ENCODE assay signal across 20 mouse cellular contexts in the genomic region with DNA sequence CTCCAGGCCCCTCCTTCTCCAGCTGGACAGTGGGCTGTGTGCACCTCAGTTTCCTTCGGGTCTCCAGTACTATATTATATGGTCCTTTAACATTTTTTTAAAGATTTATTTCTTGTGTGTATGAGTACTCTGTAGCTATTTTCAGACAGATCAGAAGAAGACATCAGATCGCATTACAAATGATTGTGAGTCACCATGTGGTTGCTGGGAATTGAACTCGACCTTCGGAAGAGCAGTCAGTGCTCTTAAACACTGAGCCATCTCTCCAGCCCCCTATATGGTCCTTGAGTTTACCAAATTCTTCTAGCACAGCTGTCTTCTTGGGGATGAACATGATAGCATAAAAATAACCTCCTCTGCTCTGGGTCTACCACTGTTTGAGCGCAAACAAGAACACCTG.
DNase-seq lines count a peak whose midpoint lies in the region; TF ChIP-seq lines count a peak whose summit lies in the region.
"Had no signal": no experiment of that assay in that cellular context is flagged by ENCODE, and none has a peak within 500 bp of the region (broad histone marks: within the 10 kb centered on the region; RNA-seq: fewer than 3 reads in every experiment).

No protein-coding gene starts in this region.

- peak; percentile 58 to 72 for DNase-seq in adrenal gland, adult (ENCODE audit: inconsistent age in 2 of 2, low spot score in 1 of 2)
- no peak for DNase-seq in adrenal gland, postnatal 4 days (ENCODE audit: low spot score in 2 of 2)
- peak; percentile 6 for DNase-seq in adrenal gland, postnatal 10 days
- DNase-seq in adrenal gland, postnatal 25 days, result no peak
- DNase-seq in heart, postnatal 10 days, result no peak
- DNase-seq: adrenal gland, postnatal 36 days; cerebellum, adult 11 months; cerebellum, adult 18-20 months; cerebellum, adult 8-10 months; cerebellum, adult 9-11 months; cerebellum, postnatal 14 days; cerebellum, postnatal 36 days; embryo, embryonic 11 days had no signal

- intact Hi-C loops in heart, postnatal 10 days (cut with DNase I), result no loop called here

- H3K4me2 ChIP-seq in myocyte (ENCODE audit: low read depth), result peak overlapping the region; percentile 24
- H3K4me2 ChIP-seq: embryonic facial prominence, embryonic 13.5 days; embryonic facial prominence, embryonic 15.5 days; forebrain, embryonic 12.5 days had no signal

- H3K79me2 ChIP-seq in myocyte (ENCODE audit: control insufficient read depth, insufficient read depth), result peaks cover 4% of the 10 kb centered on the region

- no peak for TF ChIP-seq POLR2A in myocyte (IDR thresholded peaks at IDR 0.05; ENCODE audit: insufficient read length, low read depth)

- H3K36me3 ChIP-seq in myocyte (ENCODE audit: control insufficient read depth, insufficient read depth), result peaks cover 54% of the 10 kb centered on the region

- no peak overlapping the region for H3K4me3 ChIP-seq in myocyte
- H3K4me3 ChIP-seq: embryonic facial prominence, embryonic 13.5 days; embryonic facial prominence, embryonic 15.5 days; erythroblast, embryonic 14.5 days; forebrain, embryonic 10.5 days; forebrain, embryonic 12.5 days had no signal

- H3K27me3 ChIP-seq in myocyte (ENCODE audit: control insufficient read depth, insufficient read depth, insufficient read length), result no peaks in the 10 kb centered on the region
- H3K27me3 ChIP-seq: embryonic facial prominence, embryonic 13.5 days; embryonic facial prominence, embryonic 15.5 days; forebrain, embryonic 12.5 days; Patski had no signal

- no peak overlapping the region for H3ac ChIP-seq in myocyte (ENCODE audit: control insufficient read depth, insufficient read length)

TF ChIP-seq in myocyte, 11 proteins besides CTCF, POLR2A, EP300 and RAD21:
- TF ChIP-seq TCF12 (IDR thresholded peaks at IDR 0.05; ENCODE audit: insufficient read depth, poor library complexity, severe bottlenecking) (no peak), MYOG (IDR thresholded peaks at IDR 0.05; ENCODE audit: control insufficient read depth in 1 of 3, insufficient read depth in 1 of 3, insufficient read length in 2 of 3, low read depth in 2 of 3) (no peak), E2F4 (IDR thresholded peaks at IDR 0.05; ENCODE audit: insufficient read depth) (no peak), TCF3 (IDR thresholded peaks at IDR 0.05; ENCODE audit: insufficient read length, low read depth) (no peak), MAX (IDR thresholded peaks at IDR 0.05; ENCODE audit: low read depth) (no peak), MYOD1 (IDR thresholded peaks at IDR 0.05; ENCODE audit: control insufficient read depth in 1 of 3, insufficient read length in 2 of 3, low read depth in 2 of 3) (no peak), SRF (IDR thresholded peaks at IDR 0.05; ENCODE audit: control insufficient read depth, insufficient read length, low read depth) (no peak), CEBPB (IDR thresholded peaks at IDR 0.05; ENCODE audit: insufficient read depth, poor library complexity, severe bottlenecking) (no peak), USF1 (IDR thresholded peaks at IDR 0.05; ENCODE audit: low read depth) (no peak), POLR2AphosphoS2 (IDR thresholded peaks at IDR 0.05; ENCODE audit: insufficient read length, low read depth) (no peak), REST (IDR thresholded peaks at IDR 0.05; ENCODE audit: insufficient read depth, insufficient read length) (no peak)

Comparison
In these comparisons a context has a peak if more than half of its experiments do, and no peak if none do; other contexts are left out.
1. DNase-seq: peak in adrenal gland, adult (2 of 2) and adrenal gland, postnatal 10 days (single experiment); none in adrenal gland, postnatal 4 days (0 of 2), adrenal gland, postnatal 25 days (single experiment) and heart, postnatal 10 days (0 of 2).